Mouse (Mus musculus) liver, embryonic 11.5 days (tissue): ENCODE data around the gene Fgfr4. TPM values are rescaled to one million over a fixed set of nuclear protein-coding genes. Genes with fewer than 3 reads are reported as not detected.

Experiments
- ATAC-seq: fragments of 200-750 bp; cut with Nextera tagmentation; replicated peaks from 2 replicates; pipeline ENCODE4 v1.8.0; 2017; ENCODE audit warnings: moderate number of reproducible peaks, mild to moderate bottlenecking, moderate TSS enrichment, moderate library complexity; ENCODE audit not compliant: low FRiP score
- DNase-seq: peaks from one replicate; pipeline ENCODE4 v3.0.0-alpha.2; 2017; ENCODE audit warnings: low spot score
- H3K27ac ChIP-seq: fragments of 300-500 bp; sonication (generic); 2 replicates; pipeline ENCODE4 v1.5.1; 2014; ENCODE audit warnings: mild to moderate bottlenecking, low read depth, low read length, control low read depth
- H3K27me3 ChIP-seq: fragments of 300-500 bp; sonication (generic); replicated peaks from 2 replicates; pipeline ENCODE4 v1.6.1; 2014; ENCODE audit warnings: low read length, mixed read lengths; ENCODE audit not compliant: control insufficient read depth, insufficient read depth
- H3K36me3 ChIP-seq: fragments of 300-500 bp; sonication (generic); 2 replicates; pipeline ENCODE4 v1.6.1; 2014; ENCODE audit warnings: mild to moderate bottlenecking, low read length, moderate library complexity, mixed read lengths; ENCODE audit not compliant: control insufficient read depth, insufficient read depth
- H3K4me1 ChIP-seq: fragments of 300-500 bp; sonication (generic); replicated peaks from 2 replicates; pipeline ENCODE4 v1.6.1; 2014; ENCODE audit warnings: low read length, mixed read lengths; ENCODE audit not compliant: control insufficient read depth, insufficient read depth
- H3K4me2 ChIP-seq: fragments of 300-500 bp; sonication (generic); 2 replicates; pipeline ENCODE4 v1.6.1; 2014; ENCODE audit warnings: mild to moderate bottlenecking, control low read depth, moderate library complexity
- H3K4me3 ChIP-seq: fragments of 300-500 bp; sonication (generic); 2 replicates; pipeline ENCODE4 v1.5.1; 2014; ENCODE audit warnings: low read depth, low read length, control low read depth
- H3K9ac ChIP-seq: fragments of 300-500 bp; sonication (generic); 2 replicates; pipeline ENCODE4 v1.6.1; 2014; ENCODE audit warnings: low read depth, low read length, control low read depth
- H3K9me3 ChIP-seq: fragments of 300-500 bp; sonication (generic); 2 replicates; pipeline ENCODE4 v1.6.1; 2016; ENCODE audit warnings: low read length, inconsistent platforms, mixed read lengths; ENCODE audit not compliant: control insufficient read depth
- WGBS: fragments of 180-500 bp; shearing (Covaris S2); extraction: QIAGEN DNeasy Blood & Tissue Kit; methylation state at CpG from one replicate; pipeline ENCODE4 v1.1.7; 2014; 5-methylcytosine and 5-hydroxymethylcytosine counted together
- polyA plus RNA-seq: library from polyadenylated mRNA; unstranded; fragments of >200 nt; fragmentation: Nextera tagmentation; extraction: Ambion mirVana; gene quantifications from 2 replicates; pipeline ENCODE4 v1.2.1, GENCODE M21; 2014

The Fgfr4 gene
- polyA plus RNA-seq, 1 experiment from 2014 or later: 6.8 TPM

DNA sequence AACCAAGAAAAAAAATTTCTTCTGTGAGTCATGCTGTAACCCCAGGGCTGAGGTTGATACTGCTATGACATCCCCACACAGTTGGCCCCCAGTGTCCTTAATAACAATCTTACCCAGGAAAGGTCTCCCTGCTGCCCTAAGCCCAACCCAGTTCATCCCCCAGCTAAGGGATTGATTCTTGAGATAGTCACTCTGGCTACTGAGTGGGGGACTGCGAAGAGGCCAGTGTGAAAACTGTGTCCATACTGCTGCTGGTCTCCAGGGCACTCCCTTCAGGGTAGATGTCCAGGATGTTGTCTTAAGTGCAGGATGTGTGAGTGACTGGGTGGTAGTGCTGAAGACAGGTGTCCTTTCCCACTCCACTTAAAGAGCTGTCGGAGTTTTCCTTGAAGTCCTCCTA is 19.0 kb upstream of the Fgfr4 start, which contains the start of gene Gm17617:
Gene Gm17617, minus strand, starts transcription at position 101 of the 400 bp plus-strand sequence.
- Histone ChIP-seq H3K4me3 (no peak within 1 kb of the TSS), H3K9ac (no peak within 1 kb of the TSS), H3K9me3 (no peaks in the 10 kb centered on the region), H3K27ac (no peak within 1 kb of the TSS), H3K4me1 (no peaks in the 10 kb centered on the region), H3K4me2 (no peak within 1 kb of the TSS), H3K27me3 (no peaks in the 10 kb centered on the region), H3K36me3 (peaks cover 10% of the 10 kb centered on the region)
- DNase-seq (no peak), ATAC-seq (no peak)
- WGBS: 98% methylated on average over 2 of the region's 2 CpGs

DNA sequence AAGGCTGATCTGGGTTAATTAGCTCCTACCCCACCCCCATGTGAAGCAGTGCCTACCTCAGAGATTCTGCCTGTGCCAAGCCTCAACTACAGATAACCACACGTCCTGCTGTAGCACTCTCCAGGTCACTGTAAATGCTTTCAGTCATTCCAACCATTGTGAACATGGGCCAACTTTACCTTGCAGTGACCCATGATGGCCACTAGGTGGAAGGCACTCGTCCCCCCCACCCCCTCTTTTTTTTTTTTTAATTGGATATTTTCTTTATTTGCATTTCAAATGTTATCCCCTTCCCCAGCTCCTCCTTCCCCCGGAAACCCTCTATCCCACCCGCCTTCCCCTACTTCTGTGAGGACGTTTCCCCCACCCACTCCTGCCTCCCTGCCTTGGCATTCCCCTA is 17.1 kb upstream of the Fgfr4 start:
- Histone ChIP-seq H3K4me1 (no peaks in the 10 kb centered on the region), H3K9me3 (no peaks in the 10 kb centered on the region), H3K4me2 (no peak overlapping the region), H3K36me3 (peaks cover 10% of the 10 kb centered on the region), H3K9ac (no peak overlapping the region), H3K4me3 (no peak overlapping the region), H3K27ac (no peak overlapping the region), H3K27me3 (no peaks in the 10 kb centered on the region)
- DNase-seq (peak; percentile 33), ATAC-seq (peak; percentile 56)
- 7% methylated on average over 5 of the region's 5 CpGs for WGBS

DNA sequence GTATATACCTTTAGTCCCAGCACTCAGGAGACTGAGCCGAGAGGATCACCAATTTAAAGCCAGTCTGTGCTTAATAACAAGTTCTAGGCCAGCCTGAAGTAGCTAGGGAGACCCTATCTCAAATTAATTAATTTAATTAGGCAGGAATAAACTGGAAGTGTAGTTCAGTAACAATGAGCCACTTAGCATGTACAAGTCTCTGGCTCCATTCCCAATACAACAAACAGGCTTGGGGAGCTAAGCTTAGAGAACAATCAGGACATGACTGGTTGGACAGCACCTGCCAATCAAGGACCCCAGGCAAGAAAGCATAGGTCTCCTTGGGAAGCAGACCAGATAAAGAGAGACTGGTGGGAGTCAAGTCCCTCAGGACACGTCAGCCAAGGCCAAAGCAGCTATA is 12.2 kb upstream of the Fgfr4 start:
- 65% methylated on average over 2 of the region's 2 CpGs for WGBS
- ATAC-seq: no peak

DNA sequence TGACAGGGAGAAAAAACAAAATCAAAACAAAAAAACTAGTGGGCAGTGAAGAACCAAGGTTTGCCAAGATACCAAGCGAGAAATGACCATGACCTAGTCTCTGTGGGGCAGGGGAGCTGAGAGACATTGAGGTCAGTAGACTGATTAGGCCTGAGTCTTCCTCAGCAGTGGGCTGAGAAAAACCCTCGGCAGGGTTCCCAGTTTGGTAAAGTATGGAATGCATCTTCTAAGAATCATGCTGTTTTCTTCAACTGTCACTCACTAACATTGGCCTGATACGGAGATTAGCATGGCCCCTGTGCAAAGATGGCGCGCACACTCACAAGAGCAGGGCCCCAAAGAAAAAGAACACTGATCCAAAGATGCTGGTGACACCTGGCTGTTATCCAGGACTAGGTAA is 1.5 kb downstream of the Fgfr4 start:
- no peak for DNase-seq

More for the DNA sequence above, 12.2 kb upstream of the Fgfr4 start:
- H3K4me3 ChIP-seq: no peak overlapping the region
- H3K27me3 ChIP-seq: no peaks in the 10 kb centered on the region
- H3K9me3 ChIP-seq: no peaks in the 10 kb centered on the region
- no peak overlapping the region for H3K27ac ChIP-seq
- H3K4me2 ChIP-seq: no peak overlapping the region
- DNase-seq: no peak
- no peaks in the 10 kb centered on the region for H3K36me3 ChIP-seq
- H3K9ac ChIP-seq: no peak overlapping the region
- no peaks in the 10 kb centered on the region for H3K4me1 ChIP-seq

DNA sequence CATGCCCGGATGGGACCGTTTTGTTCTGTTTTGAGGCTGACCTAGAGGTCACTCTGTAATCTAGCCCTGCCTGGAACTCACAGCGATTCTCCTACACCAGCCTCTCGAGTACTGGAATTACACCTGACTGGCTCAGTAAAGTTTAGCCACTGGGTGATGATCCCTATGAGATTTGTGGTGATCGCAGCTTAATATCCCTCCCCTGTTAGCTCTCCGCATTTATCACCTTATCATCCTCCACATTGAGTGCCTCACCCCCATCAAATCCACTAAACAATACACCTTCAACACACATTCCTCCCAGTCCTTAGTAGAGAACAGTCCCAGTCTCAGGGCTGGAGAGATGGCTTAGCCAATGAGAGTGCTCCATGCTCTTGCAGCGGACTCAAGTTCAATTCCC is 9.9 kb downstream of the Fgfr4 start:
- H3K4me1 ChIP-seq: no peaks in the 10 kb centered on the region
- no peak for DNase-seq
- H3K9ac ChIP-seq: no peak overlapping the region
- WGBS: 61% methylated on average over 7 of the region's 7 CpGs
- no peak overlapping the region for H3K4me2 ChIP-seq
- no peaks in the 10 kb centered on the region for H3K27me3 ChIP-seq
- ATAC-seq: no peak
- no peaks in the 10 kb centered on the region for H3K9me3 ChIP-seq
- H3K4me3 ChIP-seq: no peak overlapping the region
- H3K27ac ChIP-seq: no peak overlapping the region
- H3K36me3 ChIP-seq: no peaks in the 10 kb centered on the region

More for the DNA sequence above, 1.5 kb downstream of the Fgfr4 start:
- Histone ChIP-seq H3K4me1 (0 out of 2 replicates have a peak, but pooled peaks cover 2% of the 10 kb centered on the region), H3K9me3 (no peaks in the 10 kb centered on the region), H3K27me3 (peaks cover 39% of the 10 kb centered on the region), H3K4me2 (peak overlapping the region; percentile 68), H3K27ac (no peak overlapping the region; the same call in 1 of the 2 replicates), H3K9ac (no peak overlapping the region), H3K36me3 (no peaks in the 10 kb centered on the region), H3K4me3 (0 out of 2 replicates have a peak overlapping the region, but pooled peaks have one; percentile 52)
- no peak for ATAC-seq
- WGBS: 83% methylated on average over 5 of the region's 5 CpGs

DNA sequence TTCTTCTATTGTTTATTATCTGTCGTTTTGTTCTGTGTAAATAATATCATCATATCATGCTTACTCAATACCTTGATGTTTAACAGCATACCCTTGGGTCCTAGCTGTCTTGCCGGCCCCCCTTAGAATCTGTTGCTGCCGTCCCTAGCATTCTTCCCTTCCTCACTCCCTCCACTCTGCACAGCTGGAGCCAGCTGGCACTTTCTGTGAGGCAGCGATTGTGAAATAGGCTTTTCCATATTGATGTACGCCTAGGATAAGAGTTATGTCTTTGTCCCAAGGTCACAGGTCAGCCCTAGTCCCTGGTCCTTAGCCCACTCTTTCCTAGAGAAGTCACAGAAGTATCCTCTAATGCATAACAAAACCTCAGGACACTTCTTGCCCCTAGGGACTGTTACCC is 11.1 kb downstream of the Fgfr4 start:
- no peak overlapping the region for H3K27ac ChIP-seq
- no peak overlapping the region for H3K4me3 ChIP-seq
- H3K4me1 ChIP-seq: no peaks in the 10 kb centered on the region
- no peaks in the 10 kb centered on the region for H3K27me3 ChIP-seq
- ATAC-seq (no peak), DNase-seq (no peak)
- no peak overlapping the region for H3K9ac ChIP-seq
- H3K36me3 ChIP-seq: no peaks in the 10 kb centered on the region
- H3K9me3 ChIP-seq: no peaks in the 10 kb centered on the region
- H3K4me2 ChIP-seq: no peak overlapping the region
- WGBS: 64% methylated on average over 5 of the region's 5 CpGs

DNA sequence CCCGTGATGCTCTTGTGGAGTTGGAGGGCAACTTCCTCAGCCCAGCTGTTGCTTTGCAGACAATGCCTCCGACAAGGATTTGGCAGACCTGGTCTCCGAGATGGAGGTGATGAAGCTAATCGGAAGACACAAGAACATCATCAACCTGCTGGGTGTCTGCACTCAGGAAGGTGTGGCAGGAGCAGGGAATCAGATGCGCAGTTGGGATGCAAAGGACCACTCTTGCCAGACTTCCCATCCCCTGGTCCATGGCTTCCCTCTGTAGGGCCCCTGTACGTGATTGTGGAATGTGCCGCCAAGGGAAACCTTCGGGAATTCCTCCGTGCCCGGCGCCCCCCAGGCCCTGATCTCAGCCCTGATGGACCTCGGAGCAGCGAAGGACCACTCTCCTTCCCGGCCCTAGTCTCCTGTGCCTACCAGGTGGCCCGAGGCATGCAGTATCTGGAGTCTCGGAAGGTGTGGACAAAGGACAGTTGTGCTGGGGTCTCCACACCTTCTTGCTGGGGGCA is 13.4 kb downstream of the Fgfr4 start:
- no peak overlapping the region for H3K9ac ChIP-seq
- H3K4me1 ChIP-seq: no peaks in the 10 kb centered on the region
- no peak overlapping the region for H3K27ac ChIP-seq
- H3K4me3 ChIP-seq: no peak overlapping the region
- no peak for ATAC-seq
- WGBS: 88% methylated on average over 16 of the region's 16 CpGs
- H3K36me3 ChIP-seq: no peaks in the 10 kb centered on the region
- no peaks in the 10 kb centered on the region for H3K27me3 ChIP-seq
- H3K4me2 ChIP-seq: no peak overlapping the region
- H3K9me3 ChIP-seq: no peaks in the 10 kb centered on the region
- DNase-seq: no peak

DNA sequence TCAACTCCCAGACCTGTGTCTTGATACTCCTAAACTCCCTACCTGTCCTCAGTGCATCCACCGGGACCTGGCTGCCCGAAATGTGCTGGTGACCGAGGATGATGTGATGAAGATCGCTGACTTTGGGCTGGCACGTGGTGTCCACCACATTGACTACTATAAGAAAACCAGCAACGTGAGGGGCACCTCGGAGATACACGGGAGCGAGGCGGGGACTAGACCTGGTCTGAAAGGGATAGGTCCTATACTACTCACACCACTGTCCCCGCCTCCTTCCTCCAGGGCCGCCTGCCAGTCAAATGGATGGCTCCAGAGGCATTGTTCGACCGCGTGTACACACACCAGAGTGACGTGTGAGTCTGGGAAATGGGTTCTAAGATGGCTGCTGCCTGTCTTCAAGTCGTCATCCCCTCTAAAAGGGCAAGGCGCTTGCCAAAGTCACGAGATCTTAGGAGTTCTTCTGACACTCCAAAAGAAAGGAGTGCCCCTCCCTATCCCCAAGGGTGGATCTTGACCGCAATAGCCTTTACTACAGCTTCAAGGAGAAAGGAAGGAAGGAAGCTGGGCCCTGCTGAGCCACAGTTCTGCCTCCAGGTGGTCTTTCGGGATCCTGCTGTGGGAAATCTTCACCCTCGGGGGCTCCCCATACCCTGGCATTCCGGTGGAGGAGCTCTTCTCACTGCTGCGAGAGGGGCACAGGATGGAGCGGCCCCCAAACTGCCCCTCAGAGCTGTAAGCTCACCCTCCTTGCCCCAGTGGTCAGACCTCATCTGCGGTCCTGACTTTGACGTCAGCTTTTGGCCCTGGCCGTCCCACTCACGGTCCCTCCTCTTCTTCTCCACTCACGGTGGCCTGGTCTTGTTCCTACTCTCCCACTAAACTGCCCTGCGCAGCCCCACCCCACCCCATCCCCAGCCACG is 14.6 kb downstream of the Fgfr4 start:
- H3K9ac ChIP-seq: no peak overlapping the region
- 81% methylated on average over 32 of the region's 32 CpGs for WGBS
- H3K4me2 ChIP-seq: no peak overlapping the region
- no peak overlapping the region for H3K4me3 ChIP-seq
- H3K36me3 ChIP-seq: no peaks in the 10 kb centered on the region
- H3K4me1 ChIP-seq: peaks cover 6% of the 10 kb centered on the region; the same call in 1 of the 2 replicates
- no peak for DNase-seq
- H3K27ac ChIP-seq: no peak overlapping the region
- H3K27me3 ChIP-seq: no peaks in the 10 kb centered on the region
- no peak for ATAC-seq
- H3K9me3 ChIP-seq: no peaks in the 10 kb centered on the region
